Mouse (Mus musculus) T-helper 2 cell (primary cell): ENCODE results near the gene Irf2bpl.

Source experiments
- in situ Hi-C: fragments of 300-600 bp; cut with MboI, MseI; formaldehyde crosslinking; loops from one replicate; pipeline ENCODE4 v1.15.1; 2025; ENCODE audit warnings: high pct_unique_total_duplicates

Irf2bpl gene

DNA sequence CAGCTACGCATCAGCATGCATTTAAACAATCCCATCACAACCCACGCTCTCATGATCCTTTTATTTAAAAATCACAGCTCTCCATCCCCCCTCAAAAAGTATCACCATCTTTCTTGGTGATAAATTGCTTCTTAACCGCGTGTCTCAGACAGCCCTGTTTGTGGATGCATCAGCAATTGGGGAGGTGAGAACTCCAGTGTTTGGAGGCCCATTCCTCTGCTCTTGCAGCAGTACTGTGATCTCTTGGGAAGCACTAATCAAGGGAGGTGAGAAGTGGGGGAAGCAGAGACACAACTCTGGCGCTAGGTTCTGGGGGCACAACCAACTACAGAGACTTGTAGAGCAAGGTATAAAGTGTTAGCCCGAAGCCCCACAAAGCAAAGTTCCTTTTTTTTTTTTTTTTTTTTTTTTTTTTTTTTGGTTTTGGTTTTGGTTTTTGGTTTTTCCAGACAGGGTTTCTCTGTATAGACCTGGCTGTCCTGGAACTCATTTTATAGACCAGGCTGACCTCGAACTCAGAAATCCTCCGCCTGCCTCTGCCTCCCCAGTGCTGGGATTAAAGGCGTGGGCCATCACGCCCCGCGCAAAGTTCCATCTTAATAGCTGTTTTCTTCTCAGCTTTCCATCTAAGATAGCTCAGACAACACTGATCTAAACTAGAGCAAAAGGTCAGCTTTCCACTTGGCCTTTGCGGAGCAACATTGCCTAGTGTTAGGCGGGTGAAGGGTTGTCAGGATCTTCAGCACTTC is 3.0 kb upstream of the Irf2bpl start:
- in situ Hi-C loops: no loop called here

DNA sequence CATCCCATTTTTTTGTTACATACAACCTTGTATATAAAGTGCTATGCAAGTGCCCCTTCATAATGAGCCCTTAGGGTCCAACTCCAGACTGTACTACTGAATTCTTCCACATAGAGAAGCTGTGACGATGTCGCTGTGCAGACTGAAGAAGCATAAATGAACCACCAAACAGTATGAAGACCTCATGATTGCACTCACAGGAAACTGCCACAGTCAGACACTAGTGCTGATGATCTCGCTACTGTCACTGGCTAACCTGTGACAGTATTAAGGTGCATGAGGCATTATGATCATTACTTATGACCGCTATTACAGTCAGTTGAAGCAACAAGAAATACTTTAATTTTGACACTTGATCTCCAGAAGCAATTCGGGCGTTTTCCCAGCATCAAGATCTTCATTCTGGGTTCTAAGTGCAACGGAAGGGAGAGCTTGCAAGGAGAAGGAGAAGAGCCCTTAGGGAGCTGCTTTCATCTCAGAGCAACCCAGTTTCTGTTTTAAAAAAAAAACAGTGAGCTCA is 1.9 kb upstream of the Irf2bpl start:
- in situ Hi-C loops: no loop called here

DNA sequence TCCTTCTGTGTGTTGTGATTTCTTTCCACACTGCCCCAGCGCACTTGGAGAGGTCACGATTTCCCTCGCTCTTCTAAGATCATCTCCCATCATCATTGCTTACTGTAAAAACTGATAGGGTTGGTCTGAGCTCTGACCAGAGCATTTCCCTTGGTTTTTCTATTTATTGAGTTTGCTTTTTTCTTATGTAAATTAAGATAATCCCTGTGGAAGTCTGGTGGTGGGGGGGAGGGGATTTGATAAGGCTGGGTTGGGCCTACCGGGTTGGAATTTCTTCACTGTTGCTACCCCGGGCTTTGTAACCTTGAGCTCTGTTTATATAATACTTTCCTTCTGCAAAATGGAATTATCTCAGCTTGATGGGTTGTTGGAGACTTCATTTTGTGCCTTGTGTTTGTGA is 1.1 kb upstream of the Irf2bpl start:
- in situ Hi-C loops: no loop called here

DNA sequence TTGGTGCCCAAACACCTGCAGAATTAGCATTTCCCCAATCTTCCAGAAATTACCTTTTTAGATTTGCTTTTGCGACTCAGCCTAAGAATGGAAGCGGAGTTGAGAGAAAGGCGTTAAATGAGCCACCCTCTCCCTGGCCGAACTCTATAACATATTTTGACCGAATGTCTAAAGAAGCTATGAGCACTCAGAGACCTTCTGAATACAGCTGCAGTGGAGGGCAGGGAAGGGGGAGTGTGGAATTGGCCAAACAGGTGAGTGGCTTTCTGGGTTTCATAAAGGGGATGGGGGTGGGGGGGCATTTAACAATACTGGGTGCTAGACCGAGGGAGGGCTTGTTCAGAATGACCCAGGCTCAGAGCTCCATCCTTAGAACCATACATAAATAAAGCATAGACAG is 738 bp upstream of the Irf2bpl start:
- in situ Hi-C loops: no loop called here

DNA sequence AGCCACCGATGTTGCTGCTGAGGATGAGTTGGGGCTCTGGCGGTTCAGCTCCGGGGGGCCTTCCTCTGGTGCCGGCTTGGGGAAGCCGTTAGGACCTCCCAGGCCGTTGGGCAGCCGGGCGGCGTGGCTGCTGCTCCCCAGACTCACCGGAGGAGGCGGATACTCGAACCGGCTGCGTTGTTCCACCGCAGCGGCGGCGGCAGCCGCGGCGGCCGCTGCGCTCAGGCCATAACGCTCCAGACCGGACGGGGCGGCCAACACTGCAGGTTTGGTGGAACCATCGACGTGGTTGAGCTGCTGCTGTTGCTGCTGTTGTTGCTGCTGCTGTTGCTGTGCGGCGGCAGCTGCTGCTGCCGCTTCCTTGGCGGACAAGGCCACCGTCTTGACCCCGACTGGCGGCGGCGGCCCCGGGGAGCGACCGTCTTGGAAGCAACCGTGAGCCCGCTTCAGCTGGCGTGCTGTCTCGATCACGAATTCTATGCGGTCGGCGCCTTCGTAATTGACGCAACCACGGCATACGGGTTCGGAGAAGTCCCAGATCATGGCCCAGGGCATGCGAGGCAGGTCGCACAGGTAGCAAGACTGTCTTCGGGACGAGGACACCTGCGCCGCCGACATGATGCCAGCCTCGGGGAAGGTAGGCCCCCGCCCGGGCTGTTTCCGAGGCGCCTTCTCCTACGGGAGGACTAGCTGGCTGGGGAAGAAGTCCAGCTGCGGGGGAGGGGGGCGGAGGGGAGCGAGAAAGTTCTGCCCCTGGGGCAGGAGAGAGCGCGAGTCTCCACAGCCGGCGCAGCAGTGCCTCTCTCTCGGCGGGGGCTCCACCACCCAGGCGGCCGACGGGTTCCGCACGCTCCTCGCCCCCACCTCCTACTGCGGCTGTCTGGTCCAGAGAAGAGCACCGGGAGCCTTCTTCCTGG is 1.1 kb downstream of the Irf2bpl start:
- in situ Hi-C loops: loop anchor here (5.0 kb wide), 1 partner anchor 71 kb away; no protein-coding TSS in a partner anchor

DNA sequence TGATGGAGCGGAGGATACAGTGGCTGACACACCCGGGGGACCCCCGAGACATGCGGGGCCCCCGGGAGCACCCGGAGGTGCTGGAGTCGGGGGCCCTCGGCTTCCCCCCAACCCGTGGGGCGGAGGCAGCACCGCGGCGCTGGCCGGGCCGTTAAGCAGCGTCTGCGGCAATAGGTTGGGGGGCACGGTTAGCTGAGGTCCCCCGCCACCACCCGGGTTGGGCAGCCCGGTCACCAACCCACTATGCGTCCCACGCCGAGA is 1.6 kb downstream of the Irf2bpl start:
- in situ Hi-C loops: loop anchor here (5.0 kb wide), 1 partner anchor 71 kb away; no protein-coding TSS in a partner anchor

DNA sequence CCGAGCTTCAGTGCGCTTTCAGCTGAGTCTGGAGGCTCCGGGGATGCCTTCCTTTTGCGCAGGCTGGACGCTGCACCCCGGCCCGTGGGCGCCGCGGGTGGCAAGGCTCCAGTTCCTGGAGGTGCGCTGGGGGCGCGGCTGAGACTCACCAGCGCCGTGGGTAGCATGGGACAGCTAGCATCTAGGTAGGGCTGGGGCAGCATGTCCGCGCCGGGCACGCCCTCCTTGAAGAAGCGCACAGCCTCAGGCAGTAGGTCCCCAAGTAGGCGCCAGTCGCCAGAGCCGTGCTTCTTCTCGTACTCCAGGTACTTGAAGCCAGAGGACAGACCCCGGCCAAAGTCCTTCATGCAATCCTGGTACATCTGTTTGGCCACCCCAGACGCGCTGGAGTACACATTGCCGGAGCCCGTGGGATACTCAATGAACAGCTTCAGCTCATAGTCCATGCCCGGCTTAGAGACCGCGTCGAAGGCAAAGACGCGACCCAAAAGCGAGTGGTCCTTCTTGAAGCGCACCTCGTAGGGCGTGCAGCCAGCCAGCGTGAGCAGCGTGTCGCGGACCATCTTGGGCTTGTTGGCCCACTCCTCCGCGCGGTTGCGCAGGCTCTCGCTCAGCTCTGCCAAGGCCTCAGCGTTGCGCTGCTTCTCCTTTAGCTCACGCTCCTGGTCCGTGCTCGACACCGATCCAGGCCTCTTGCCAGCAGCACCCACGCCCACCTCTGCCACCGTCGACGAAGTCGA is 2.1 kb downstream of the Irf2bpl start:
- in situ Hi-C loops: loop anchor here (5.0 kb wide), 1 partner anchor 70 kb away; no protein-coding TSS in a partner anchor

DNA sequence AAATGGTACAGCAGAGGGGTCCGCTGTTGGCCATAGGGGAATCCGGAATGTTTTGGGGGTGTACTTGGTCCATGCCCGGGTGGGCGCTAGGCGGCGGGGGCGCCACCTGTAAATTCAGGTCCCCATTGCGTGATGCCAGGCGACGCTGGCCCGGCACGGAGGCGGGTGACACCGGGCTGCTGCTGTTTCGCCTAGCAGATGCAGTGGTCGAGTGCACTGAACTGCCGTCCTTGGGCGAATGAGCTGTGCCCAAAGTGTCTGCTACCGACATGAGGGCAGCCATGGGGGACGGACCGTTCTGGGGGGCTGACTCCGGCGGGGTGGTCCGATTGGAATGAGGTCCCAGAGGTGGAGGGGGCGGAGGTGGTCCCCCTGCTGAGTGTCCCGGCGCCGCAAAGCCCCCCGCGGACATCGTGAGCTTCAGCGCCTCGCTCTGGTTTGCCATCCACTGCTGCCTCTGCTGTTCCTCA is 2.8 kb downstream of the Irf2bpl start:
- in situ Hi-C loops: loop anchor here (5.0 kb wide), 1 partner anchor 70 kb away; no protein-coding TSS in a partner anchor

DNA sequence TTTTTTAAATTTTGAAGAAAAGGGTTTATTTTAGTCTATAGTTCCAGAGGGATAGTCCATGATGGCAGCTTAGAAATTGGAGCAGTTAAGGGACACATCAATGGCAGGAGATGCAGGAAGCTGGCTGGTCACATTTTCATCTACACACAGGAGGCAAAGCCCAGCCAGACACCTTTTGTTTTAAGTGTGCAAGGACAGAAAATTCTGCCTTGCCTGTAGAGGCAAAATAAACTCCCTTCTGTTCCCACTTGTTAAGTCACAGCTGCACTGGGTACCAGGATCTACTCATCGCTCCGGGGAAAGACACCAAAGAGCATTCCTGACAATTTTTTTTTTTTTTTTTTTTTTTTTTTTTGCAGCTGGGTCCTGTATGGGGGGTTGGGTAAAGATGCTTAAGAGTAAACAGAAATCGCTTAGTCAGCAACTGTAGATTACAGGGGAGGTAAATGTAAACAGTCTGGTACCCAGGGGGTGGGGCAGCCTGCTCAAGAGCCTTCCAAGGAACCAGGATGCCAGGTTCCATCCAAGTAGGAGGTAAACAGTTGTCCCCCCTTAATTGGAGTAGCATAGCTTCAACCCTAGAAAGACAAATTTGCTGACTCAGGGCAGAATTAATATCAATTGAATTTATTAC is 4.4 kb downstream of the Irf2bpl start:
- in situ Hi-C loops: loop anchor here (5.0 kb wide), 1 partner anchor 68 kb away; no protein-coding TSS in a partner anchor

DNA sequence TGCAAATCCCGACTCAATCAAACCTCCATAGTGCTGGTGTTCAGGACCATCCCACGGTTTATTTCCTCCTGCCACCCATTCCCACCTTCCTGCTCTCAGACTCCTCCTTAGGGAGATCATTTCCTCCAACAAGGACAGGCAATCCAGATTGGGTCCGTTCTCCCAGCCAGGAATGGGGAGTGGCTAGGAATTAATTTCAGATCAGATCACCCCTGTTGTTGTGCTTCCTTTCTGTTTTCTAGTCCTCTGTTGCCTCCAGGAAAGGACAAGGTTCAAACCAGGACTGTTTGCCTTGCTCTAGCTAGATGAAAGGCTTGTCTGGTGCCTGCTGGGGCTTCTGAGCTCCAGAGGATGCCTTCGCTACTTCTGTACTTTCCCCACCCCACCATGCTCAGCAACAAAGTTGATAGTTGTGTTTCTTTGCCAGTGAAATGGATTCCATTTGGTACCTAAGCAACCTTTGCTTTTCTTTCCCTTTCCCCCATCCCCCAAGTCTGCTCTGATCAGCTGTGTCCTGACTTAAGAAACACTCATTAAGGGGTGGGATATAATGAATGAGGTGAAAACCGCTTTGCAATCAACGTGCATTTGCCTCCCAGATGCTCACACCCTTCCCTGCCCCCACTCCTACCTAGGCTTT is 5.0 kb downstream of the Irf2bpl start:
- in situ Hi-C loops: loop anchor here (5.0 kb wide), 1 partner anchor 67 kb away; no protein-coding TSS in a partner anchor

DNA sequence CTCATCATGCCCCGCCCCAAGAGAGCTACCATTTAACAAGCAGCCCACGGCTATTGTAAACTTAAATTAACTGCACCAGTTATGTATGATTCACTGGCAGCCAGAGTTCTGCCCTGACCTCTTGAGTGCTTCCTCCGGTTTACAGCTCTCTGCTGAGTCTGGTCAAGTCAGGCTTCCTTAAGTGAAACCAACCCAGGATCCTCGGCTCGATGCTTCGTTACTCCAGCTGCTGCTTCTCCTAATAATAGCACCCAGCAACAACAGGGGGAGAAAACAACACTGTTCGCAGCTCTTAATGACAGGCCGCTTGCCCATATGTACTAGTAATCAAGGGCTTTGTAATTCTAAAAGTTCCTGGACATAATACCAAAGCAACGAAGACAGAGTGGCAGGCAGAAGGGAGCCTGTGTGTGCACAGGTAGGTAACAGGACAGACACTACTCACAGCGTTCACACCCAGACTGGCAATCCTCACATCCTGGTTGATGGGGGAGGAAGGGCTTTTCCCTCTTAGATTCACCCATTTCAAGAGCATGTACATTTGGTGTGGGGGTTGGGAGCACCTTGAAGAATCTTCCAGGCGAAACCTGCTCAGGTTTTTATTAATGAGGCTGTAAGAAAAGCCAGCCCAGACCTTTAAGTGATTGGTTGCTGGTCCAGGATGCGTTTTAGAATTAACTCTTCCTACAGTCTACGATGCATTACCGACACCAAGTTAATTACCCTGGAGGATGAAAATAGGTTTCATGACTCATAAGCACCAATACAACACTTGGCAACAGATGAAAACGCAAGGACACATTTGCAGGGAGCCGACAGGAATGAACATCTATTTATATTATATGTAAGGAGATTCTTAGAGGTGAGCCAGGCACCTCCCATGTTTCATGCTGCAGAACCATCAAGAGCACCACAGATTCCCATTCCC is 5.9 kb downstream of the Irf2bpl start:
- in situ Hi-C loops: no loop called here

DNA sequence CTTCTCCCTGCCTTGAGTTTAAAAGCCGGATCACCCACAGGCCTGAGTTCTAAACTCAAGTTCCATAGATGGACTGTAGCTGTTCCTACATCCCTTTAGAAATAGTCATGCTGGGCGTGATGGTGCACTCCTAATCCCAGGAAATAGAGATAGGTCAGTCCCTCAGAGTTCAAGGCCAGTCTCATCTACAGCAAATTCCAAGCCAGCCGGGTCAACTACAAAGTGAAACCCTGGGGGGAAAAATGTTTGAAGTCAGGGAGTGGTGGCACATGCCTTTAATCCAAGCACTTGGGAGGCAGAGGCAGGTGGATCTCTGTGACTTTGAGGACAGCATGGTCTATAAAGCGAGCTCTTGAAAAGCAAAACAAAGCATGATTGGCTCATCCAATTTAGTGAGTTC is 7.6 kb downstream of the Irf2bpl start:
- in situ Hi-C loops: no loop called here

DNA sequence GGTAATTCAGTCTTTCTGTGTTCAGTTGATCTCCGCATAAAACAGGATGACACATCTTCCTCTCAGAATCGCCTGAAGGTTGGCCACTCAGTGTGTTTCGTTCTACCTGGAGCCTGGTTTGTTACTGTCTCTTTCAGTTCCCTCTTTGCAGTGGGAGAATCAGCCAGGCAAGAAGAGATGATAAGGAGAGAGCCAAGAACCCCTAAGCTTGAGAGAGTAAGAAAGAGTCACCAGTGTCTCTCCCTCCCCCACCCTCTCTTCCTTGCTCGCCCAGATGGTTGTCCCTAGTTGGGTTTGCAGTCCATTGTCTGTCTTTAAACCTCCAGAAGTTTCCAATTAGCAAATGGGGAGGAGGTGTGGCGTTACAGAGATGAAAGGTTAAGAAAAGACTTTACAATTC is 8.5 kb downstream of the Irf2bpl start:
- in situ Hi-C loops: no loop called here

DNA sequence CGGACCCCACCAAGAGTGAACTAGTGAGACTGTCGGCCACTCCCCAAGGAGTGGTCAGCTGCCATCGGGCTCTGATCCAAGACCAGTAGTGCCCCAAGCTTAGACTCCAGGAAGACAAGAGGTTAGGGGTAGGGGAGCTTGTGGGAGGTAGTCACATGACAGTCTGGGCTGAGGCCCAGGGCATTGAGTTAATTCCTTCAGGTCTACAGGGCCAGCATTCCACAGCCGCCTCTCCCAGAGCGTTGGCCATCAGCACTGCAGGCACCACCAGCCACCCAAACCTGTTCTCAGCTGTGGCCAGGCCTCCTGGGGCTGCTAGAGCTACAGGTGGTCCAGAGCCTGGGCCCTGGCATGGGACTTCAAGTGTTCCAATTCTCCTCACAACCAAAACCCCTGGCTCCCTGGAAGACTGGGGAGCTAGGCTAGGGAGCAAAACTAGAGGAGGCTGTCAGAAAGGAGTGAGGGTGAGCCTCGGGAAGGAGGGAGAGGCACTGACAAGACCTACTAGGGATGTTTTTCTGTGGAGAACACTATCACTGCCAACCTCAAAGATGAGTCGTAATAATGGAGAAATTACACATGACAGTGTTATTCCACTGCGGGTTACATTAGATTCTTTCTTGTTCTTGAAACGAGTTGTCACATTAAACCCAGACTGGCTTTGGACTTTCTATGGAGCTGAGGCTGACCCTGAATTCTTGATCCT is 12.1 kb downstream of the Irf2bpl start:
- in situ Hi-C loops: no loop called here

DNA sequence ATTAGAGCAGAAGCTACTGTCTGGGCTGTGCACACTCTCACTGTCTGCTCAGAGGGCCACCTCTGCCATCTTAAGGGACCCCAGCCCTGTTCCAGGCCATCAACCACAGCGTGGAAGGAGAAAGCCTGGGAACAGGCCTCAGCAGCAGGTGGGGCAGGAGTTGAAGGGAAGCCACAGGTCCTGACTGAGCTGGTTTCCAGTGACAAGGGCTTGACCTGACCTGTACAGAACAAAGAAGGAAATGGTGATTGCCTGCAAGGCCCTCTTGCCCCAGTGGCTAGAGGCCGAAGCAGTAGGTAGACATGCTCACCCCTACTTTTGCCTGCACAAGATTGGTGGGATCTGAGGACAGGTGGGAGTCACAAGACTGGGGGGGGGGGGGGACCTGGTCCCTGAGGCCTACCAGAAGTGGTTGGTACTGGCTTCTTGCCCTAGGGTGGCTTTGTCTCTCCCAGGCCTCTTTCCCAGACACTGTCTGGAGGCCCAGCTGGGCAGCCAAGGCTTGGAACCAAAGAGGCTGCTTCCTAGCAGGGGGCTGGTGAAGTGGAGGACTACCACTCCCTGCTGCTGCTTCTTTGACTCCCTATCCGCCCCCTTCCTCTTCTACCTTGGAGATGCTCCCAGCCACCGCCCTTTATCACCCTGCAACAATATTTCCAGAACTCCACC is 12.8 kb downstream of the Irf2bpl start:
- in situ Hi-C loops: no loop called here

DNA sequence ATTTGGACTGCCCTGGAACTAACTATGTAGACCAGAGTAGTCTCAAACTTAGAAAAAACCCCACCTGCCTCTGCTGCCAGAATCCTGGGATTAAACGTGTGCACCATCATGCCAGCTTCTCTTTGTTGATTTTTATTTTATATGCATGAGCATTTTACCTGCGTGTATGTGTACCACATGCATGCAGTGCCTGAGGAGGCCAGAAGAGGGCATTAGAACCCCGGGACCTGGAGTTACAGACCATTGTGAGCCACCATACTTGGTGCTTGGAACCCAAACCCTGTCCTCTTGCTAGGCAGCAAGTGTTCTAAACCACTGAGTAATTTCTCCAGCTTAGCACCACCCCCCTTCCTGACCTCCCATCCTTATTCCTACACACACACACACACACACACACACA is 13.6 kb downstream of the Irf2bpl start:
- in situ Hi-C loops: no loop called here

DNA sequence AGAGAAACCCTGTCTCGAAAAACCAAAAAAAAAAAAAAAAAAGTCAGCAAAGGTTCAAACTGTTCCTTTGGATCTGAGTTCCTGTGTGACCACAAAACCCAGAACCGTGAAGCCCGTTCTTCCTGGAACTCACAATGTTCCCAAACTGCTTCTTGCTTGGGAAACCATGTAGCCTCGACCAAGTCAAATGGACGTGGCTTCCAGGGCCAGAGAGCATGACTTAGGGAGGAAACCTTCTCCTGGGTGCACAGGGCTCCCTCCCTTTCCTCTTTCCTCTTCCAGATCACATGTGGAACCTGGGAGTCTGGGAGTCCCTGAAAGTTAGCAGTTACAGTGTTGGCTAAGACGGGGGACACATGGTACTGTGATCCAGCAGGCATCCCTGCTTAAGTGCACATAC is 14.8 kb downstream of the Irf2bpl start:
- in situ Hi-C loops: no loop called here
